Mouse (Mus musculus) heart, postnatal 0 days (tissue): ENCODE data around the gene Gm17571.

Experiments used
- CTCF ChIP-seq: IDR thresholded peaks from 2 replicates; pipeline ENCODE4 v1.5.1; 2016; ENCODE audit warnings: antibody characterized with exemption, control low read depth, low read depth
- EP300 ChIP-seq: IDR thresholded peaks from 2 replicates; pipeline ENCODE4 v1.6.1; 2016; ENCODE audit warnings: antibody characterized with exemption, low read depth

DNA sequence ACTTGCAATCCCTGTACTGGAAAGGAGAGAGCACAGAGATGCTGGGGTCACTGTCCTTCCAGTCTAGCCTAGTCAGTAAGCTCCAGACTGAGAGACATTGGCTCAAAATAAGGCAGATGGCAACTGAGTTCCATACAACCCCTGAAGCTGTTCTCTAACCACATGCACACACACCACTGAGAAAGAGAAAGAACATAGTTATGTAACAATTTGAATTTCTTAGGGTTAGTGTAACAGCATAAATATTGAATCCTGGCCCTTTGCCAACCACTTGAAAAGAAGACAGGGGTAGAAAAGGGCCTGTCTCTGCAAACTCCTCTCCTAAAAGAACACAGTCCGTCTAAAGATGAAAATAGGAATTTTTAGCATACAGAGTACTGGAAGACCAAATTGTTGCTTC lies 12.8 kb upstream of the Gm17571 start:
- TF ChIP-seq CTCF (no peak), EP300 (no peak)
